Mouse (Mus musculus) MEL (cell line): Measurements from ENCODE around the gene Rbms3.

Experiments used
- CTCF ChIP-seq, 3 experiments: IDR thresholded peaks in 2 of 3; conservative IDR thresholded peaks in 1 of 3; 2 replicates each; pipeline ENCODE4 v1.5.1; 2011 to 2012; ENCODE audit warnings: low read length in 3 of 3, low read depth in 2 of 3, mild to moderate bottlenecking in 2 of 3, improper control_type of control experiment in 1 of 3, inconsistent platforms in 1 of 3, mixed read lengths in 1 of 3, moderate library complexity in 1 of 3; ENCODE audit not compliant: control insufficient read depth in 1 of 3, insufficient read depth in 1 of 3, poor library complexity in 1 of 3, severe bottlenecking in 1 of 3
- E2F4 ChIP-seq: IDR thresholded peaks from 2 replicates; pipeline ENCODE4 v1.6.1; 2011; ENCODE audit warnings: low read depth, low read length, improper control_type of control experiment, borderline replicate concordance
- EP300 ChIP-seq, 2 experiments: IDR thresholded peaks; 2 replicates each; pipeline ENCODE4 v1.6.1; 2011; ENCODE audit warnings: improper control_type of control experiment in 2 of 2, low read length in 2 of 2, low read depth in 1 of 2, mild to moderate bottlenecking in 1 of 2
- HCFC1 ChIP-seq: IDR thresholded peaks from 2 replicates; pipeline ENCODE4 v1.6.1; 2012; ENCODE audit warnings: low read depth, mild to moderate bottlenecking, inconsistent platforms, low read length, improper control_type of control experiment, moderate library complexity
- MAFK ChIP-seq: IDR thresholded peaks from 2 replicates; pipeline ENCODE4 v1.6.1; 2011; ENCODE audit warnings: low read depth, mild to moderate bottlenecking, low read length, improper control_type of control experiment, borderline replicate concordance
- MEF2A ChIP-seq: IDR thresholded peaks from 2 replicates; pipeline ENCODE4 v1.6.1; 2014; ENCODE audit warnings: low read depth, mild to moderate bottlenecking, inconsistent platforms, low read length, improper control_type of control experiment; ENCODE audit not compliant: poor library complexity, insufficient replicate concordance, severe bottlenecking; ENCODE audit errors: extremely low read depth
- MXI1 ChIP-seq: IDR thresholded peaks from 2 replicates; pipeline ENCODE4 v1.6.1; 2011; ENCODE audit warnings: mild to moderate bottlenecking, low read depth, low read length, improper control_type of control experiment
- POLR2AphosphoS2 ChIP-seq: IDR thresholded peaks from 2 replicates; pipeline ENCODE4 v1.6.1; 2011; ENCODE audit warnings: low read length, improper control_type of control experiment
- USF2 ChIP-seq, 2 experiments: IDR thresholded peaks; 2 replicates each; pipeline ENCODE4 v1.6.1; 2011 to 2012; ENCODE audit warnings: improper control_type of control experiment in 2 of 2, low read length in 2 of 2, borderline replicate concordance in 1 of 2, inconsistent platforms in 1 of 2, low read depth in 1 of 2, mild to moderate bottlenecking in 1 of 2; ENCODE audit not compliant: insufficient read depth in 1 of 2
- ZKSCAN1 ChIP-seq: IDR thresholded peaks from 2 replicates; pipeline ENCODE4 v1.6.1; 2012; ENCODE audit warnings: low read depth, mild to moderate bottlenecking, inconsistent platforms, low read length, improper control_type of control experiment, moderate library complexity

DNA sequence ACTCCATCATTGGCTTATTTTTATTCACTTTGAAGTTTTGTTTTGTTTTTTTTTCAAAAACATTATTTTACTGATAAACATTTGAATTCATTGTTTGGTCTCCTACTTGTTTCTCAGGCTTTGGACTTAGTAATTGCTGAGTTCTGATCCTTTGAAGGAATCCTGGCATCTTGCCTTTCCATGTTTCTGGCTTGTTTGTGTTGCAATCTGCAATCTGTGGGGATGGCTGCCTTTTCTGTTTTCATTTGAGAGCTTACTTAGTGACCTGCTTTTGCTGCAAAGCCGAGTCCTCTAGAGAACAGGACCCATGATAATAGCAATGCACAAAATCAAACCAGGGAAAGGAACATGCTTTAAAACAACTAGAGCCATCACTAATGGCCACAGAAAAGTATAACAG is 969.8 kb downstream of the Rbms3 start:
- TF ChIP-seq MAFK (no peak), CTCF (IDR thresholded peaks at IDR 0.05 in 2 of 3, conservative IDR thresholded peaks at IDR 0.05 in 1 of 3; ENCODE audit: control insufficient read depth in 1 of 3, insufficient read depth in 1 of 3, low read depth in 2 of 3, low read length in 3 of 3, poor library complexity in 1 of 3, severe bottlenecking in 1 of 3) (no peak), EP300 (IDR thresholded peaks at IDR 0.05; ENCODE audit: low read depth in 1 of 2, low read length in 2 of 2) (no peak), E2F4 (no peak), MEF2A (no peak), MXI1 (no peak), USF2 (IDR thresholded peaks at IDR 0.05; ENCODE audit: borderline replicate concordance in 1 of 2, insufficient read depth in 1 of 2, low read depth in 1 of 2, low read length in 2 of 2) (no peak), ZKSCAN1 (no peak), POLR2AphosphoS2 (no peak), HCFC1 (no peak)
